Mouse (Mus musculus) limb, embryonic 11.5 days (tissue): ENCODE measurements around the gene Fgfr2. TPM values are rescaled to one million over a fixed set of nuclear protein-coding genes. Genes with fewer than 3 reads are reported as not detected.

ENCODE experiments used
- ATAC-seq: fragments of 200-750 bp; cut with Nextera tagmentation; 2 replicates; pipeline ENCODE4 v1.8.0; 2017; ENCODE audit warnings: low read depth; ENCODE audit not compliant: insufficient number of reproducible peaks, low FRiP score, low TSS enrichment
- DNase-seq: peaks from one replicate; pipeline ENCODE4 v3.0.0-alpha.2; 2015; ENCODE audit warnings: low spot score
- H3K27ac ChIP-seq: fragments of 300-500 bp; sonication (generic); replicated peaks from 2 replicates; pipeline ENCODE4 v1.5.1; 2014; ENCODE audit warnings: low read depth, mild to moderate bottlenecking, low read length
- H3K27me3 ChIP-seq: fragments of 300-500 bp; sonication (generic); 2 replicates; pipeline ENCODE4 v1.6.1; 2014; ENCODE audit warnings: mild to moderate bottlenecking, low read length, mixed read lengths; ENCODE audit not compliant: control insufficient read depth, insufficient read depth
- H3K36me3 ChIP-seq: fragments of 300-500 bp; sonication (generic); 2 replicates; pipeline ENCODE4 v1.6.1; 2014; ENCODE audit warnings: mild to moderate bottlenecking, low read length, moderate library complexity, mixed read lengths; ENCODE audit not compliant: control insufficient read depth, insufficient read depth
- H3K4me1 ChIP-seq: fragments of 300-500 bp; sonication (generic); 2 replicates; pipeline ENCODE4 v1.6.1; 2014; ENCODE audit warnings: low read length, mixed read lengths; ENCODE audit not compliant: control insufficient read depth, insufficient read depth
- H3K4me2 ChIP-seq: fragments of 300-500 bp; sonication (generic); 2 replicates; pipeline ENCODE4 v1.6.1; 2014; ENCODE audit warnings: low read depth, mild to moderate bottlenecking, moderate library complexity; ENCODE audit not compliant: severe bottlenecking
- H3K4me3 ChIP-seq: fragments of 300-500 bp; sonication (generic); 2 replicates; pipeline ENCODE4 v1.5.1; 2014; ENCODE audit warnings: low read depth, low read length
- H3K9ac ChIP-seq: fragments of 300-500 bp; sonication (generic); 2 replicates; pipeline ENCODE4 v1.6.1; 2014; ENCODE audit warnings: mild to moderate bottlenecking, low read length
- H3K9me3 ChIP-seq: fragments of 300-500 bp; sonication (generic); 2 replicates; pipeline ENCODE4 v1.6.1; 2016; ENCODE audit warnings: low read length; ENCODE audit not compliant: control insufficient read depth
- WGBS: fragments of 180-500 bp; shearing (Covaris S2); extraction: QIAGEN DNeasy Blood & Tissue Kit; methylation state at CpG from one replicate; pipeline ENCODE4 v1.1.7; 2014; 5-methylcytosine and 5-hydroxymethylcytosine counted together
- polyA plus RNA-seq: library from polyadenylated mRNA; unstranded; fragments of >200 nt; fragmentation: Nextera tagmentation; extraction: Ambion mirVana; gene quantifications from 2 replicates; pipeline ENCODE4 v1.2.1, GENCODE M21; 2014

Gene Fgfr2
- polyA plus RNA-seq, 1 experiment from 2014 or later, result 60.1 TPM

GRCm38 (mm10) chr7:130918260-130918659, 2204.9 kb downstream of the Fgfr2 start:
- Histone ChIP-seq H3K36me3 (no peaks in the 10 kb centered on the region), H3K4me3 (no peak overlapping the region), H3K27me3 (no peaks in the 10 kb centered on the region), H3K9ac (no peak overlapping the region), H3K27ac (no peak overlapping the region), H3K9me3 (no peaks in the 10 kb centered on the region), H3K4me1 (no peaks in the 10 kb centered on the region), H3K4me2 (no peak overlapping the region)
- no peak for ATAC-seq
- no peak for DNase-seq
- 74% methylated on average over 2 of the region's 2 CpGs for WGBS

- Histone ChIP-seq H3K9ac (no peak overlapping the region), H3K27ac (no peak overlapping the region), H3K4me3 (no peak overlapping the region), H3K4me1 (no peaks in the 10 kb centered on the region), H3K4me2 (no peak overlapping the region), H3K27me3 (no peaks in the 10 kb centered on the region), H3K36me3 (no peaks in the 10 kb centered on the region), H3K9me3 (no peaks in the 10 kb centered on the region)
- no peak for DNase-seq
- no peak for ATAC-seq
- 66% methylated on average over 5 of the region's 5 CpGs for WGBS
Measured at GRCm38 (mm10) chr7:130914693-130915363, 2208.3 kb downstream of the Fgfr2 start.

- 94% methylated on average over 14 of the region's 14 CpGs for WGBS
- DNase-seq (no peak), ATAC-seq (no peak)
Measured at GRCm38 (mm10) chr7:130910841-130911240, 2212.3 kb downstream of the Fgfr2 start.

GRCm38 (mm10) chr7:130904571-130905365, 2218.4 kb downstream of the Fgfr2 start:
- WGBS, result 89% methylated on average over 13 of the region's 13 CpGs
- Histone ChIP-seq H3K9ac (no peak overlapping the region), H3K36me3 (no peaks in the 10 kb centered on the region), H3K4me1 (no peaks in the 10 kb centered on the region), H3K27ac (no peak overlapping the region), H3K9me3 (no peaks in the 10 kb centered on the region), H3K4me2 (no peak overlapping the region), H3K27me3 (no peaks in the 10 kb centered on the region), H3K4me3 (no peak overlapping the region)
- ATAC-seq, result no peak
- DNase-seq, result no peak

More at GRCm38 (mm10) chr7:130910841-130911240, 2212.3 kb downstream of the Fgfr2 start:
- Histone ChIP-seq H3K27me3 (no peaks in the 10 kb centered on the region), H3K9ac (no peak overlapping the region), H3K4me1 (no peaks in the 10 kb centered on the region), H3K4me3 (no peak overlapping the region), H3K27ac (no peak overlapping the region), H3K4me2 (no peak overlapping the region), H3K36me3 (no peaks in the 10 kb centered on the region), H3K9me3 (no peaks in the 10 kb centered on the region)

- Histone ChIP-seq H3K9me3 (no peaks in the 10 kb centered on the region), H3K27me3 (no peaks in the 10 kb centered on the region), H3K4me3 (no peak overlapping the region), H3K4me1 (no peaks in the 10 kb centered on the region), H3K27ac (no peak overlapping the region), H3K36me3 (no peaks in the 10 kb centered on the region), H3K9ac (no peak overlapping the region), H3K4me2 (no peak overlapping the region)
- WGBS, result 92% methylated on average over 16 of the region's 16 CpGs
- DNase-seq (no peak), ATAC-seq (no peak)
Measured at GRCm38 (mm10) chr7:130903505-130904074, 2219.6 kb downstream of the Fgfr2 start.

GRCm38 (mm10) chr7:130902929-130903328, 2220.2 kb downstream of the Fgfr2 start:
- Histone ChIP-seq H3K9me3 (no peaks in the 10 kb centered on the region), H3K4me3 (no peak overlapping the region), H3K9ac (no peak overlapping the region), H3K36me3 (no peaks in the 10 kb centered on the region), H3K4me1 (no peaks in the 10 kb centered on the region), H3K4me2 (no peak overlapping the region), H3K27ac (no peak overlapping the region), H3K27me3 (no peaks in the 10 kb centered on the region)
- ATAC-seq, result no peak
- WGBS, result 94% methylated on average over 1 of the region's 1 CpGs
- DNase-seq, result no peak

GRCm38 (mm10) chr7:130900233-130900848, 2222.8 kb downstream of the Fgfr2 start:
- H3K9me3 ChIP-seq, result no peaks in the 10 kb centered on the region
- DNase-seq, result no peak
- H3K27ac ChIP-seq, result no peak overlapping the region
- H3K4me1 ChIP-seq, result no peaks in the 10 kb centered on the region
- no peaks in the 10 kb centered on the region for H3K36me3 ChIP-seq
- H3K9ac ChIP-seq, result no peak overlapping the region
- H3K27me3 ChIP-seq, result no peaks in the 10 kb centered on the region
- WGBS, result 89% methylated on average over 5 of the region's 5 CpGs
- ATAC-seq, result no peak
- H3K4me2 ChIP-seq, result no peak overlapping the region
- H3K4me3 ChIP-seq, result no peak overlapping the region

- H3K36me3 ChIP-seq, result no peaks in the 10 kb centered on the region
- no peaks in the 10 kb centered on the region for H3K4me1 ChIP-seq
- peak; percentile 29 for DNase-seq
- H3K4me2 ChIP-seq, result no peak overlapping the region
- H3K9ac ChIP-seq, result no peak overlapping the region
- H3K27ac ChIP-seq, result no peak overlapping the region
- no peak for ATAC-seq
- no peak overlapping the region for H3K4me3 ChIP-seq
- no peaks in the 10 kb centered on the region for H3K9me3 ChIP-seq
- WGBS, result 88% methylated on average over 4 of the region's 4 CpGs
- no peaks in the 10 kb centered on the region for H3K27me3 ChIP-seq
Measured at GRCm38 (mm10) chr7:130898373-130898772, 2224.8 kb downstream of the Fgfr2 start.
